Mouse (Mus musculus) G1E (cell line): ENCODE measurements around the gene Cct8l1.

ENCODE experiments used
- CTCF ChIP-seq: IDR thresholded peaks from 2 replicates; pipeline ENCODE4 v1.5.1; 2012; ENCODE audit warnings: low read depth, low read length, inconsistent platforms, mixed read lengths
- GATA1 ChIP-seq: IDR thresholded peaks from 2 replicates; pipeline ENCODE4 v1.6.1; 2012; ENCODE audit warnings: borderline replicate concordance, low read length, inconsistent platforms, mixed read lengths
- GATA2 ChIP-seq: IDR thresholded peaks from 2 replicates; pipeline ENCODE4 v1.6.1; 2012; ENCODE audit warnings: low read depth, low read length, inconsistent platforms, borderline replicate concordance
- TAL1 ChIP-seq: conservative IDR thresholded peaks from 2 replicates; pipeline ENCODE4 v1.6.1; 2012; ENCODE audit warnings: low read depth, low read length, inconsistent platforms, mixed read lengths

GRCm38 (mm10) chr5:25555684-25556083 lies 39.8 kb downstream of the Cct8l1 start:
- TF ChIP-seq CTCF (no peak), GATA1 (no peak), TAL1 (no peak), GATA2 (no peak)
